Mouse (Mus musculus): ENCODE data around the gene Fbxo46.
"Not testable (repeated sequence)": the region's sequence is repeated elsewhere in the genome, so short reads cannot be mapped to it uniquely, and the experiment has no call there.

Gene Fbxo46

DNA sequence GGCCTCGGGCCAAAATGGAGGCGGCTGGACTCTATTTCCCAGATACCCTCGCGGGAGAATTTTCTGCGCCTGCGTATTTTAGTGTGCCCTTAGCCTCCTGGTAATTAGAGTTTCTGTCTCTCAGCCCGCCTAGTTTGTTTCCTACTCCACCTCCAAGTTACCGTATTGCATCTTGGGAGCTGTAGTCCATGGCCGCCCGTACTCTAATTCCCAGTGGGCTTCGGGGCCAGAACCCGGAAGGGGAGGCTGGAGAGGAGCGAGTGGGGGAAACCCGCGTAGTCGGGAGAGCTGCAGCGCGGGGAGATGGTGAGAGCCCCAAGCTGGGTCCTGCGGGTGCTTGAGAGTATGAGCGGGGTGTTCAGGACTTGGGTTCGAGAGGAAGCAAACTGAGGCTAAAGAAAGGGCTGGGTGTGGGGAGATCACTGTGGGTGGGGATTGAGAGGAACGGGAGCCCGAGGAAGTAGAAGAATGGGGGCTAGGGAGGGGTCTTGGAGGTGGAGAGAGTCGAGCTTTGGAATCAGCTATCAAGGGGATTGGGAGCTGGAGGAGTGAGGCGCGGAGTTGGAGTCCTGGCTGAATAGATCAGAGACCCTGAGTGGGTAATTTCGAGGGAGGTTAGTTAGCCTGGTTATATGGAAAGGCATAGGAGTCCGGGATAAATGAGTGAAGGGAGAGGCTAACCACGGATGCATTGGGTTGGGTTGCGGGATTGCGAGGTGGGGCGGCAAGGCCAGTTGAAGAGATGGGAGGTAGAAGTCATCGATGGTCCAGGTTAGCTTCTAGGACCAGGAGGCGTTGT, at the start of gene Fbxo46:
Gene Fbxo46 (plus strand): TSS at position 229 of the 799 bp plus-strand sequence.
- DNase-seq (ENCODE audit: low read depth, low spot score) = peak; percentile 99

DNA sequence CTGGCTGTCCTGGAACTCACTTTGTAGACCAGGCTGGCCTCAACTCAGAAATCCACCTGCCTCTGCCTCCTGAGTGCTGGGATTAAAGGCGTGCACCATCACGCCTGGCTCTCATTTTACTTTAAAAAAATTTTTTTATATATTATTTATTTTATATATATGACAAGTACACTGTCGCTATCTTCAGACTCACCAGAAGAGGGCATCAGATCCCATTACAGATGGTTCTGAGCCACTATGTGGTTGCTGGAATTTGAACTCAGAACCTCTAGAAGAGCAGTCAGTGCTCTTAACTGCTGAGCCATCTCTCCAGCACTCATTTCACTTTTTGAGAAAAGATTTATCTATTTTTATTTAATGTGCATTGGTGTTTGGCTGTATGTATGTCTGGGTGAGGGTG, 48.6 kb upstream of the Fbxo46 start:
- DNase-seq (ENCODE audit: low read depth, low spot score) = not testable (repeated sequence)

DNA sequence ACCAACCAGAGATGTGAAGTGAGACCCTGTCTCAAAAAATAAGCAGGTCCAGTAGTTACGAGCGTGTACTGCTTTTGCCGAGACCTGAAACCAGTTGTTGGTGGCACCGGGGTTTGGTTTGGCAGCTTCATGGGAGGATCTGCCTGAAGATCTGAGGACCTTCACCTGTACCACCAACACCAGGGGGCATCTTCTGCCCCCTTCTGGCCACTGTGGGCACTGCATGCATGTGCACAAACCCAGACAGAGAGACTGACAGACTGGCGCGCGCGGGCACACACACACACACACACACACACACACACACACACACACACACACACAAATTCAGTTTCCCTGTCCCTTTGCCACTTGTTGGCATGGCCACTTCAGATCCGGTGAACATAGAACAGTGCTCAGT, 46.2 kb upstream of the Fbxo46 start:
- DNase-seq (ENCODE audit: low read depth, low spot score) = no peak

DNA sequence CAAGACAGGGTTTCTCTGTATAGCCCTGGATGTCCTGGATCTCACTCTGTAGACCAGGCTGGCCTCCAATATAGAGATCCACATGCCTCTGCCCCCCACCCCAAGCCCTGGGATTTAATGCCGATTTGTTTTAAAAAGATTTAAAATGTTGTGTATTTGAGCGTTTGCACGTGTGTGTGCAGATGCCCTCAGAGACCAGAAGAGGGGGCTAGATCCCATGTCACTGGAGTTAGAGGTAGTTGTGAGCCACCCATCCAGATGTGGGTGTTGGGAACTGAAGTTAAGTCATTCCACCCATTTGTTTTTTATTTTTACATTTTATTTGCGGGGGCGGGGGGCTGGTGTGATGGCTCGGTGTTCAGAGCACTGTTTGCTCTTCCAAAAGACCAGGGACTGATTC, 45.2 kb upstream of the Fbxo46 start:
- DNase-seq (ENCODE audit: low read depth, low spot score) = no peak

DNA sequence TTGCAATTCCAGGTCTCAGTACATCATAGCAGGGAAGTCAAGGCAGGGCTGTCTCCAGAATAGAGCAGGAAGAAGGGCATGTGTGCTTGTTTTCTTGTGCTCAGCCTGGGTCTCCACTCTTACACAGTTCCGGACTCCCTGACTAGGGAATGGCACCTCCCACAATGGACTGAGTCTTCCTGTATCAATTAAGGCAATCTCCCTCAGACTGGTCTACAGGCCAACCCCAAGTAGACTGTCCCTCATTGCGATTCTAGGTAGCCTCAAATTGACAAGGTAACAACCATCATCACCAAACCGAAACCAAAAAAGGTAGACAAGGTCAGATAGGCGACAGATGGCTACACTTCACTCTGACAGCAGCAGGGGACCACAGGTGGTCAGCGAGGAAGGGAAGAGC, 44.4 kb upstream of the Fbxo46 start:
- DNase-seq (ENCODE audit: low read depth, low spot score) = no peak

DNA sequence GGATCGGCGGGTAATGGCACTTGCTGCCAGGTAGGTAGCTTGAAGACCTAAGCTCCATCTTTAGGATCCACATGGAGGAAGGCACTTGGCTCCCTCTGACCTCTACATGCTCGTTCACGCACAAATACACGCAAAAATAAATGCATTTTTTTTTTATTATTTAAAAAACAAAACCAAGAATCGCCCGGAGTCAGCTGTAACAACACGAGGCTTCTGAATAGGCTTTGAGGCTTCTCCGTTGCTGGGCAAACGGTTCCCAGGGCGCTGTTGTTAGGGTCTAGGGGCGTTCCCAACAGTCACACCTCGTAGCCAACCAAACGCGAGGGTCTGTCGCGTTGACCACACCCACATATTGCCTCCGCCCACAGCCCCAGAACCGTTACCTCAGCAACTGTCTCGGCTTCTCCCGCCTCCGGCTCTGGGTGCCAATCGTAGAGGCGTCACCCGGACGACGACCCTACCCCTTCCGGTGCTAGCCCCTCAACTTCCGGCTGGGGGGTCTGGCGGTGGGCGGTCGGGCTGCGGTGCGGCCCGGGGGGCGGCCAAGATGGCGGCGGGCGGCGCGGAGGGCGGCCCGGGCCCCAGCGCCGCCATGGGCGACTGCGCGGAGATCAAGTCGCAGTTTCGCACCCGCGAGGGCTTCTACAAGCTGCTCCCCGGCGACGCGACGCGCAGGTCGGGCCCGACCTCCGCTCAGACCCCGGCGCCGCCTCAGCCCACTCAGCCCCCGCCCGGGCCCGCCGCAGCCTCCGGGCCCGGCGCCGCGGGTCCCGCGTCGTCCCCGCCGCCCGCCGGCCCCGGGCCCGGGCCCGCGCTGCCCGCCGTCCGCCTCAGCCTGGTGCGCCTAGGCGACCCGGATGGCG, 43.7 kb upstream of the Fbxo46 start, which contains the start of gene Dmwd:
Gene Dmwd (plus strand): TSS at position 505 of the 863 bp plus-strand sequence.
- peak; percentile 96 for DNase-seq (ENCODE audit: low read depth, low spot score)

DNA sequence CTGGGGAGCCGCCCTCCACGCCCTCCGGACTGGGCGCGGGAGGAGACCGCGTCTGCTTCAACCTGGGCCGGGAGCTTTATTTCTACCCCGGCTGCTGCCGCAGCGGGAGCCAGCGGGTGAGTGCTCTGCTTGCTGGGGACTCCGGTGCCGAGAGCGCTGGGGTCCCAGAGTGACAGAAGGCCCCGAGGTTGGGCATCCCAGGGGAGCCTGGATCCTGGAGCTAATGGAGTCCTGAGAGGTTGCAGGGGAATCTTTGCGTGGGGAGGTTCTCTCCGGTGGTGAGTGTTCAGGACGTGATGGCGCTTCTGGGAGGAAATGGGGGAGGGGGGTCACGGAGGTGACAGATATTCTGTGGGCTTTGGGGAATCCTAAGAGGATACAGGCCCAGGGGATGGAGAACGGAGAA, 43.1 kb upstream of the Fbxo46 start:
- DNase-seq (ENCODE audit: low read depth, low spot score) = no peak

DNA sequence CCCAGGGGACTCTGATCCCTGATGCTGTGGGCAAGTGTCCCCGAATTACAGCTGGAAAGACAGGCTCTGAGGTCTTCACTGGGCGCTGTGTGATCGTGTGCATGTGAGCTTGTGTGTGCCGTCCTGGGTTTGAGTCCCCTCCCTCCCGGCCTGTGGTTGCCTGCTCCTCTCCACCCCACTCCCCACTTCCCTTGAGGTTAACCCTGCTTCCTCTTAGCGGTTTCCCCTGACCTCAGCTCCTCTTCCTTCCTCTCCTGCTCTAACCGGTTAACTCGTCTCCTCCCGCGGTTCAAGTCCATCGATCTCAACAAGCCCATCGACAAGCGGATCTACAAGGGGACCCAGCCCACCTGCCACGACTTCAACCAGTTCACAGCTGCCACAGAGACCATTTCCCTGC, 41.9 kb upstream of the Fbxo46 start:
- DNase-seq (ENCODE audit: low read depth, low spot score) = no peak

DNA sequence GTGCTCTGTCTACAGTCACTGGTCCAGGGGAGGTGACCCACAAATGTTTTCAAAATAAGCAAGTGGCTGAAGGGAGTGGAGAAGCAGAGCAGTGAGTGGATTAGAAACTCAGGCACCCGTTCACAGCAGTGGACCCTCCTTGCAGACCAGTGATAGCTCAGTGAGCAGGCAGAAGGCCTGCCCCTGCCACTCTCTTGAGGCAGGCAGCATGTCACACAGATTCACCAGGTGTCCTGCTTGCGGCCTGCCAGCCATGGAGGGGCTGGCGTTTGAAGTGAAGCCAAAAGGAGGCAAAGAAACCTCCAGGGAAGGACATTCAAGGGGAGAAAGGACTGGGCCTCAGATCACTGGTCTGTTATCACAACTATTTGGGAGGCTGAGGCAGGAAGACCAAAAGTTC, 40.9 kb upstream of the Fbxo46 start:
- no peak for DNase-seq (ENCODE audit: low read depth, low spot score)

DNA sequence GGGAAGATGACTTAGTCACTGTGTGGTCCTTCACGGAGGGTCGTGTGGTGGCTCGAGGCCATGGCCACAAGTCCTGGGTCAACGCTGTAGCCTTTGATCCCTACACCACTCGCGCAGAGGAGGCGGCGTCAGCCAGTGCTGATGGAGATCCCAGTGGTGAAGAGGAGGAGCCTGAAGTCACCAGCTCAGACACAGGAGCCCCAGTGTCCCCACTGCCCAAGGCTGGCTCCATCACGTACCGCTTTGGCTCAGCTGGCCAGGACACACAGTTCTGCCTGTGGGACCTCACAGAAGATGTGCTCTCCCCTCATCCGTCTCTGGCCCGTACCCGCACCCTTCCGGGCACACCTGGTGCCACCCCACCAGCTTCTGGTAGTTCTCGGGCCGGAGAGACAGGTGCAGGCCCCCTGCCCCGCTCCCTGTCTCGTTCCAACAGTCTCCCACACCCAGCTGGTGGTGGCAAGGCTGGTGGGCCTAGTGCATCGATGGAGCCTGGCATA, 39.2 kb upstream of the Fbxo46 start:
- DNase-seq (ENCODE audit: low read depth, low spot score) = no peak

DNA sequence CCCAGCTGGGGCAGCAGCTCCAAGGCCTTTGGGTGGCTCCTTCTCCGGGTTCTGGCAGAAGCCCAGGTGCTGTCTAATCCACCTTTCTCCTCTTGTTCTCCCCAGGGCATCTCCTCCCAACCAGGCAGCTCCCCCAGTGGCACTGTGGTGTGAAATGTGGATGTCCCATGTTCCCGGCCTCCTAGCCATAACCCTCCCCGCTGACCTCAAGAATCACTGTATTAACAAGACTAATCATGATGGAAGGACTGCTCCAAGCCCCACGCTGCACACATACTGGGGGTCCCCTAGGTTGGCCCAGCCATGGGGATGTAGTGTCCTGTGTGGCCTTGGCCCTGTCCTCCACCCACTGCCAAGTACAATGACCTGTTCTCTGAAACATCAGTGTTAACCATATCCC, 37.5 kb upstream of the Fbxo46 start:
- no peak for DNase-seq (ENCODE audit: low read depth, low spot score)

DNA sequence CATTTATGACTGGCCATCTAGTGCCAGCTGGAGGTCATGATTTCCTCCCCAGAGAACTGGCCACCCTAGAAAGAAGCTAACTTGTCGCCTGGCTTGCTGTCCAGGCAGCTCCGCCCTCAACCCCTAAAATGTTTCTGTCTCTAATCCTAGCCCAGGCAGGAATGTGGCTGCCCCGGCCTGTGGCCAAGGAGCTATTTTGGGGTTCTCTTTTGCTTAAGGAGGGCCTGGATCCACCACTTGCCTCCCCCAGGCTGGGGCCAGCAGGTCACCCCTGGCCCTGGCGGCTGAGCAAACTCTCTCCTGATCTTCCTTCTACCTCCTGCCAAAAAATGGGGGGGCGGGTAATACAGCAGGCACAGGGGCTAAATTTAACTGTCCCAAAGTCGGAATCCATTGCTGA, 36.6 kb upstream of the Fbxo46 start:
- no peak for DNase-seq (ENCODE audit: low read depth, low spot score)

DNA sequence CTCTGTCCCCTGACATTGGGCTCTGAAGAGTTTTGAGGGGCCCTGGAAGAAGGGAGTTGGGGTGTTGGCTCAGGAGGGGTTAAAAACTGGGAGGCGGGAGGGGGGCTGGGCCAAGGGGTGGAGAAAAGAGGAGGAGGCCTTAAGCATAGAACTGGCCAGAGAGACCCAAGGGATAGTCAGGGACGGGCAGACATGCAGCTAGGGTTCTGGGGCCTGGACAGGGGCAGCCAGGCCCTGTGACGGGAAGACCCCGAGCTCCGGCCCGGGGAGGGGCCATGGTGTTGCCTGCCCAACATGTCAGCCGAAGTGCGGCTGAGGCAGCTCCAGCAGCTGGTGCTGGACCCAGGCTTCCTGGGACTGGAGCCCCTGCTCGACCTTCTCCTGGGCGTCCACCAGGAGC, 36.0 kb upstream of the Fbxo46 start, which contains the start of gene Dmpk:
Gene Dmpk (plus strand): TSS at position 149 of the 400 bp plus-strand sequence.
- DNase-seq (ENCODE audit: low read depth, low spot score) = no peak

DNA sequence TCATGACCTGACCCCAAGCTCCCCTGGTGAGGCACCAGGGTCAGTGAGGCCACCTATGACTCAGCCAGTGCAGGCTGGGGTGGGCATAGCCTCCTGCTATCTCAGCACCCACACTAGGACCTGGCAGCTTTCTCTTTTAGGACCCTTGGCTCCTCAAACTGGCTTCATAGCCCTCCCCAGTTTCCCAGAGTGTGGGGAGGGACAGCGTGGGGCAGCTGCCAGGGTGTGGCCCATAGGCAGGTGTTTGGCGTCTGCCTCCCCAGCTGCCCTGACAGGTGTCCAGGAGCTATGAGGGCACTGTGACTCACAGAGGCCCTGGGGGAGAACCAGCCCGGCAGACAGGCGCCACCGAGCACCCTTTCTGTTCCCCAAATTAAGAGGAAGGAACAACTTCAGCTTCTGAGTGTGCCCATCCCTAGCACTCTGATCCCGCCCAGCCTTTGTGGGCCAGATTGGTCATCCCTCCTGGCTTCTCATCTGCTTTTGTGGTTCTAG, 35.3 kb upstream of the Fbxo46 start:
- DNase-seq (ENCODE audit: low read depth, low spot score) = no peak

DNA sequence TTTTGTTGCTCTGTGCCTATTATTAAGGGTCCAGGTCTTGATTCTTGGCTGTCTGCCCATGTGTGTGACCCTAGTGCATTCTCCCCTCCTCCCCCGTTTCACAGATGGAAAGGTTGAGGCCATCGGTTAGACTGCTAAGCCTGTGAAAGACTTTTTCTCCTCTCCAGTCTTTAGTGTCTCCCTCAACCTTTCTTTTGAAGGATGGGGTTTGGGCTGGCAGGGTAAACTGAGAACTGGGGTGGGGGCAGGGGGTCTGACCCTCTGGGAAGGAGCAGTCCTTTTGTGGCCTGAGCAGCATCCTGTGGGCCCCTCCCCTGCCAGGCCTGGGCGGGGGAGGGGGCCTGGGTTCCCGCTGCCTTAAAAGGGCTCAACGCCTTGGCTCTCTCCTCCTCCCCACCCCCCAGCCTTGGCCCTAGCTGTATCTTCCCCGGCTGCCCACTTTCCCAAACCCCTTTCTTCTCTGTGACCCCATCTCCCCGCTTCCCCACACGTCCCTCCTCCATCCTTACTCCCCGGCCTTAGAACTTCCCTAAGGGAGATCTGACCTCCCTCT, 34.7 kb upstream of the Fbxo46 start:
- no peak for DNase-seq (ENCODE audit: low read depth, low spot score)

DNA sequence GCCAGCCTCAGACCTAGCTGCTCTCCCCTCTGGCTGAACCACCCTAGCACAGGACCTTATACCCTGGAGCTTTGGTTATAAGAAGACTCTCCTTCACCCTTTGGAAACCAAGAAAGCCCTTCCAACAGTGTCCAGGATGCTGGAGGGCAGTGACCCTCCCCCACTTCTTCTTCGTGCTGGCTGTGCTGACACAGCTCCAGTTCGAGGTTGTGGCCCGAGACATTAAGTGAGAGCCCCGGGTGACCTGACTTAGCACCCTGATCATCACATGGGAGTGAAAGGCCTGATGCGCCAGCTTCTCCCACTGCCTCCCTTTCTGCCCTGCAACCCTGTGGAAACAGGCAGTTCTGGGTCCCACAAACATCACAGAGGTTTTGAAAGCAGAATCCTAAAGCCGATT, 34.2 kb upstream of the Fbxo46 start:
- no peak for DNase-seq (ENCODE audit: low read depth, low spot score)

DNA sequence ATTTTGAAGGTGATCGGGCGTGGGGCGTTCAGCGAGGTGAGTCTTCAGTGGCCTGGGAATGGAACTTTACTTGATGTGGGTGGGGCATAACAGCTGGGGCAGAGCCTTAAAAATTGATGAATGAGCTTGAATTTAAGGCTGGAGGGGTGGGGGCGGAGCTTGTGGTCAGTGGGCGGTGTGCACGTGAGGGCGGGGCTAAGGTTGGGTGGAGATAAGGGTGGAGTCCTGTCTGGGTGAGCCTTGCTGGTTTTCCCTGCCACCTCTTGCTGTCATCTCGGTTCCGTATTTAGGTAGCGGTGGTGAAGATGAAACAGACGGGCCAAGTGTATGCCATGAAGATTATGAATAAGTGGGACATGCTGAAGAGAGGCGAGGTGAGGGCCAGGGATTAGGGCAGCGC, 33.6 kb upstream of the Fbxo46 start:
- no peak for DNase-seq (ENCODE audit: low read depth, low spot score)

DNA sequence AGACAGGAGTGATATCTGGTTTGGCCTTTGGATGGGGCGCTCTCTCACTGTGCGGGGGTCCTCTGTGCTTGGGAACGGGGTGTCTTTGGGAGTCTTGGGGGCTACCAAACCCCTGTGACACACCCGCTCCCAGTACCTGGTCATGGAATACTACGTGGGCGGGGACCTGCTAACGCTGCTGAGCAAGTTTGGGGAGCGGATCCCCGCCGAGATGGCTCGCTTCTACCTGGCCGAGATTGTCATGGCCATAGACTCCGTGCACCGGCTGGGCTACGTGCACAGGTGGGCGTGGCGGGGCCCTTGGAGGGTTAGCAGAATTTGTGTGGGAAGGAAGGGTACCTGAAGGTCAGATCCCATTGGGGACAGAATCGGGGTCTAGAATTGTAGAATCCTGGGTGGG, 32.9 kb upstream of the Fbxo46 start:
- no peak for DNase-seq (ENCODE audit: low read depth, low spot score)

DNA sequence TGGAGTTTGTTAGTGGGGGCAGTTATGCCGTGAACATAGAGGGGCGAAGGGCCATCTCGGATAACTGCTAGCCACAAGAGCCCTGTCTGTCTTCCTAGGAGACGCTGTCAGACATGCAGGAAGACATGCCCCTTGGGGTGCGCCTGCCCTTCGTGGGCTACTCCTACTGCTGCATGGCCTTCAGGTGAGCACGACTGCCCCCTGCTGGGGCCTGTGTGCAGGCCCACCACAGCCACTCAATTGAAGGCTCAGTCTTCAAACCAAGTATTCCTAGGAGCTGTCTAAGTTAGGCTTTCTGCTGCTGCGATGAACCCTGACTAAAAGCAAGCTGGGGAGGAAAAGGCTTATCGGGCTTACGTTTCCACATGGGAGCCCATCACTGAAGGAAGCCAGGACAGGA, 30.8 kb upstream of the Fbxo46 start:
- DNase-seq (ENCODE audit: low read depth, low spot score) = no peak

DNA sequence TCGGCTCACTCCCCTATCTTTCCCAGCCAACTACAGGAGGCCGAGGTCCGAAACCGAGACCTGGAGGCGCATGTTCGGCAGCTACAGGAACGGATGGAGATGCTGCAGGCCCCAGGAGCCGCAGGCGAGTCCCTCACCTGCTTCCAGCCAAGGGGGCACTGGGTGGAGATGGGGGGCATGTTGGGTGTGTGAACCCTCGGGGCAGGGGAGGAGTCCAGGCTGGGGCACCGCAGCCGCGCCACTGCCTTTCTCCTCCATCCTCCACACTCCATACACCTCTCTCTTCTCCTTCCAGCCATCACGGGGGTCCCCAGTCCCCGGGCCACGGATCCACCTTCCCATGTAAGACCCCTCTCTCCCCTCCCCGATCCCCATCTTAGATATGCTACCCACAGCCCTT, 27.7 kb upstream of the Fbxo46 start:
- DNase-seq (ENCODE audit: low read depth, low spot score) = no peak

DNA sequence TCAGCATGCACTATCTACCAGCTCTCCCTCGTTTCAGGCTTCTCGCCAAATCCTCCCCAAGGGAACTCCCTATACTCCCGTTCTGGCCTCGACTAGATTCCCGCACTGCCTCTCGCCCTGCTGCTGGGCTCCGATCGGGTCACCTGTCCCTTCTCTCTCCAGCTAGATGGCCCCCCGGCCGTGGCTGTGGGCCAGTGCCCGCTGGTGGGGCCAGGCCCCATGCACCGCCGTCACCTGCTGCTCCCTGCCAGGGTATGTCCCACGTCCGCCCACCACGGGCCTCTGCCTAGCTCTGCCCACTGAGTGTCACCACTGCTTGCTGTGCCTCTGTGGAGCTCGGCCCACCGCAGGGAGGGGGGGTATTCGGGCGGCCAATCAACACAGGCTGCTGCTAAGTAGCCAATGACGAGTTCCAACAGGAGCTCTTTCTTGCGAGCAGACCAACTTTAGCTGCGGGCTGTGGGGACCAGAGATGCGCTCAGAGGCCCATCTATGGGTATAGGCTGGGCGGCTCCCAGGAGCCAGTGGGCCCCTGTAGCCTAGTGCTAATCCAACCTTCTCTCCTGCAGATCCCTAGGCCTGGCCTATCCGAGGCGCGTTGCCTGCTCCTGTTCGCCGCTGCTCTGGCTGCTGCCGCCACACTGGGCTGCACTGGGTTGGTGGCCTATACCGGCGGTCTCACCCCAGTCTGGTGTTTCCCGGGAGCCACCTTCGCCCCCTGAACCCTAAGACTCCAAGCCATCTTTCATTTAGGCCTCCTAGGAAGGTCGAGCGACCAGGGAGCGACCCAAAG, 27.1 kb upstream of the Fbxo46 start:
- no peak for DNase-seq (ENCODE audit: low read depth, low spot score)

All from telencephalon, adult 2 months (tissue).